Mouse (Mus musculus) liver, embryonic 13.5 days (tissue): ENCODE results near the gene Prep. TPM values are rescaled to one million over a fixed set of nuclear protein-coding genes. Genes with fewer than 3 reads are reported as not detected.

Experiments used
- ATAC-seq: fragments of 200-750 bp; cut with Nextera tagmentation; 2 replicates; pipeline ENCODE4 v1.8.0; 2017; ENCODE audit warnings: low read depth, mild to moderate bottlenecking, moderate number of reproducible peaks, moderate library complexity
- DNase-seq: peaks from one replicate; pipeline ENCODE4 v3.0.0; 2022
- H3K27ac ChIP-seq: fragments of 300-500 bp; sonication (generic); 2 replicates; pipeline ENCODE4 v1.5.1; 2015; ENCODE audit warnings: moderate library complexity, mild to moderate bottlenecking, inconsistent platforms
- H3K27me3 ChIP-seq: fragments of 300-500 bp; sonication (generic); 2 replicates; pipeline ENCODE4 v1.6.1; 2015; ENCODE audit warnings: mild to moderate bottlenecking, inconsistent platforms
- H3K36me3 ChIP-seq: fragments of 300-500 bp; sonication (generic); 2 replicates; pipeline ENCODE4 v1.6.1; 2015; ENCODE audit warnings: mild to moderate bottlenecking, inconsistent platforms
- H3K4me1 ChIP-seq: fragments of 300-500 bp; sonication (generic); replicated peaks from 2 replicates; pipeline ENCODE4 v1.6.1; 2015; ENCODE audit warnings: inconsistent platforms
- H3K4me2 ChIP-seq: fragments of 300-500 bp; sonication (generic); 2 replicates; pipeline ENCODE4 v1.6.1; 2015; ENCODE audit warnings: inconsistent platforms, mild to moderate bottlenecking, moderate library complexity
- H3K4me3 ChIP-seq: fragments of 300-500 bp; sonication (generic); replicated peaks from 2 replicates; pipeline ENCODE4 v1.5.1; 2015; ENCODE audit warnings: mild to moderate bottlenecking, inconsistent platforms
- H3K9ac ChIP-seq: fragments of 300-500 bp; sonication (generic); 2 replicates; pipeline ENCODE4 v1.6.1; 2015; ENCODE audit warnings: mild to moderate bottlenecking, inconsistent platforms
- H3K9me3 ChIP-seq: fragments of 300-500 bp; sonication (generic); replicated peaks from 2 replicates; pipeline ENCODE4 v1.6.1; 2016; ENCODE audit warnings: inconsistent platforms
- WGBS: fragments of 180-500 bp; shearing (Covaris S2); methylation state at CpG from one replicate; pipeline ENCODE4 v1.1.7; 2015; ENCODE audit not compliant: insufficient replicate concordance; 5-methylcytosine and 5-hydroxymethylcytosine counted together
- polyA plus RNA-seq: library from polyadenylated mRNA; unstranded; fragments of >200 nt; fragmentation: Nextera tagmentation; extraction: Ambion mirVana; gene quantifications from 2 replicates; pipeline ENCODE4 v1.2.1, GENCODE M21; 2015

Gene Prep
- polyA plus RNA-seq, 1 experiment from 2014 or later: 11.8 TPM

- Histone ChIP-seq H3K4me3 (no peak overlapping the region), H3K27me3 (no peaks in the 10 kb centered on the region), H3K9me3 (no peaks in the 10 kb centered on the region), H3K27ac (no peak overlapping the region), H3K4me1 (no peaks in the 10 kb centered on the region), H3K36me3 (no peaks in the 10 kb centered on the region), H3K9ac (no peak overlapping the region), H3K4me2 (no peak overlapping the region)
- no peak for DNase-seq
- no peak for ATAC-seq
- 79% methylated on average over 6 of the region's 6 CpGs for WGBS
These were observed 8.6 kb upstream of the Prep start for GRCm38 (mm10) chr10:45058361-45058760.

DNA sequence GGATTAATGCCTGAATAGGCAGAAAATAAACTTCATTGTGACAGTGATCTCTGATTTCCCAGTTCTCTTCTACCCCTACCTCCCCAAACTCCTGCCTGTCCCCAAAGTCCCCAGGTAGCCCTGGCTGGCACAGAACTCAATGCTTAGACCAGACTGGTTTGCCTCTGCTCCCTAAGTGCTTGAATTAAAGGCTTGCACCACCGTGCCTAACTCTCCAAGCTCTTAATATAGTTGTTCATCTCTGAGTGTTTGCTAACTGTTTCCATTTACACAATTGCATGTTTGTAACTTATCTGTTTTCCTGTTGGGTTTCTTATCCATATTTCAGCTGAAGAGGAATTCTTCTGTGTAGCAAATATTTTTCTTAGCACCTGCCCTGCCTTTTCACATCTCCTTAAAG lies 6.2 kb upstream of the Prep start:
- H3K9ac ChIP-seq: no peak overlapping the region
- no peak for DNase-seq
- H3K4me1 ChIP-seq: peaks cover 21% of the 10 kb centered on the region
- H3K36me3 ChIP-seq: no peaks in the 10 kb centered on the region
- H3K9me3 ChIP-seq: no peaks in the 10 kb centered on the region
- no peak for ATAC-seq
- no peak overlapping the region for H3K27ac ChIP-seq
- no peaks in the 10 kb centered on the region for H3K27me3 ChIP-seq
- 24% methylated on average over 1 of the region's 1 CpGs for WGBS
- H3K4me2 ChIP-seq: no peak overlapping the region
- H3K4me3 ChIP-seq: no peak overlapping the region

- Histone ChIP-seq H3K27ac (0 out of 2 replicates have a peak overlapping the region, but pooled peaks have one; percentile 7), H3K4me3 (peak overlapping the region; percentile 88), H3K4me2 (peak overlapping the region; percentile 94), H3K4me1 (peaks cover 73% of the 10 kb centered on the region), H3K9ac (peak overlapping the region; percentile 86), H3K36me3 (no peaks in the 10 kb centered on the region), H3K9me3 (no peaks in the 10 kb centered on the region), H3K27me3 (no peaks in the 10 kb centered on the region)
- ATAC-seq: peak; percentile 29
- WGBS: 5% methylated on average over 12 of the region's 12 CpGs
- peak; percentile 27 for DNase-seq
These were observed 672 bp upstream of the Prep start for GRCm38 (mm10) chr10:45066131-45066930.

DNA sequence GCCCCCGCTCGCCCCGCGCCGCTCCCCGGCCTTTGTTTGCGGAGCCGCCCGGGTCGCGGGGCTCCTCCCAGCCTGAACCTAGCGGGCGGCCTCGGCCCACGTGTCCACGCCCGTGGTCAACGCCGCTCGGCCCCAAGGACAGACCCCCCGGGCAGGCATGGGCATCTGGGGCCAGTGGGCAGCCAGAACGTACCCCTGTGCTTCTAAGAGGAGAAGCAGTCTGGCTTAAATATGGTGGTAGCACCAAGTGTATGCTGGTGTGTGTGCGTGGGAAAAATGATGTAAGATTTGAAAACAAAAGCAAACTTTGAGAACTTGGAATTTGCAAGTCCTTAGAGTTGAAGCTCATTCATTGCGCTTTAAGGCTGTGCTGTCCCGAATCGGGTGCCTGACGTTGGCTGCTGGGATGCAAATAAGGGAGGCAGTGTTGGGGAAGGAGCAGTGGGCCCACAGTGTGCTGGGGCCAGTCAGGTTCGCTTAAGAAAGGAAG lies 478 bp downstream of the Prep start:
- Histone ChIP-seq H3K4me1 (peaks cover 77% of the 10 kb centered on the region), H3K9me3 (no peaks in the 10 kb centered on the region), H3K36me3 (peaks cover 6% of the 10 kb centered on the region; the same call in 1 of the 2 replicates), H3K27me3 (no peaks in the 10 kb centered on the region), H3K9ac (peak overlapping the region; percentile 86), H3K4me2 (peak overlapping the region; percentile 94), H3K4me3 (peak overlapping the region; percentile 88), H3K27ac (peak overlapping the region; percentile 77)
- DNase-seq (no peak), ATAC-seq (peak; percentile 22)
- WGBS: under 1% methylated on average over 28 of the region's 28 CpGs

- no peak overlapping the region for H3K4me3 ChIP-seq
- no peaks in the 10 kb centered on the region for H3K27me3 ChIP-seq
- ATAC-seq: no peak
- 36% methylated on average over 6 of the region's 6 CpGs for WGBS
- peak; percentile 21 for DNase-seq
- no peak overlapping the region for H3K27ac ChIP-seq
- peak overlapping the region; percentile 94 for H3K4me2 ChIP-seq
- no peaks in the 10 kb centered on the region for H3K9me3 ChIP-seq
- no peak overlapping the region for H3K9ac ChIP-seq
- H3K4me1 ChIP-seq: peaks cover 70% of the 10 kb centered on the region
- peaks cover 23% of the 10 kb centered on the region for H3K36me3 ChIP-seq
These were observed 2.6 kb downstream of the Prep start for GRCm38 (mm10) chr10:45069557-45069956.

GRCm38 (mm10) chr10:45070362-45070761 lies 3.4 kb downstream of the Prep start:
- Histone ChIP-seq H3K4me2 (peak overlapping the region; percentile 44), H3K4me1 (peaks cover 64% of the 10 kb centered on the region), H3K9ac (no peak overlapping the region), H3K27me3 (no peaks in the 10 kb centered on the region), H3K4me3 (no peak overlapping the region), H3K36me3 (peaks cover 23% of the 10 kb centered on the region), H3K27ac (no peak overlapping the region), H3K9me3 (no peaks in the 10 kb centered on the region)
- DNase-seq: no peak
- 71% methylated on average over 5 of the region's 5 CpGs for WGBS
- no peak for ATAC-seq

- Histone ChIP-seq H3K27ac (no peak overlapping the region; the same call in 1 of the 2 replicates), H3K9me3 (no peaks in the 10 kb centered on the region), H3K27me3 (no peaks in the 10 kb centered on the region), H3K36me3 (peaks cover 30% of the 10 kb centered on the region), H3K9ac (0 out of 2 replicates have a peak overlapping the region, but pooled peaks have one; percentile 6), H3K4me2 (peak overlapping the region; percentile 44), H3K4me3 (no peak overlapping the region), H3K4me1 (peaks cover 59% of the 10 kb centered on the region)
- 42% methylated on average over 13 of the region's 13 CpGs for WGBS
- DNase-seq: no peak
- ATAC-seq: peak; percentile 65
These were observed 4.2 kb downstream of the Prep start for GRCm38 (mm10) chr10:45070929-45071813.

GRCm38 (mm10) chr10:45072339-45072738 lies 5.3 kb downstream of the Prep start:
- no peak overlapping the region for H3K4me3 ChIP-seq
- no peak for DNase-seq
- ATAC-seq: no peak
- H3K9me3 ChIP-seq: no peaks in the 10 kb centered on the region
- H3K9ac ChIP-seq: no peak overlapping the region
- 86% methylated on average over 4 of the region's 4 CpGs for WGBS
- H3K36me3 ChIP-seq: peaks cover 37% of the 10 kb centered on the region
- no peak overlapping the region for H3K27ac ChIP-seq
- H3K4me2 ChIP-seq: no peak overlapping the region
- H3K4me1 ChIP-seq: peaks cover 62% of the 10 kb centered on the region
- H3K27me3 ChIP-seq: no peaks in the 10 kb centered on the region

DNA sequence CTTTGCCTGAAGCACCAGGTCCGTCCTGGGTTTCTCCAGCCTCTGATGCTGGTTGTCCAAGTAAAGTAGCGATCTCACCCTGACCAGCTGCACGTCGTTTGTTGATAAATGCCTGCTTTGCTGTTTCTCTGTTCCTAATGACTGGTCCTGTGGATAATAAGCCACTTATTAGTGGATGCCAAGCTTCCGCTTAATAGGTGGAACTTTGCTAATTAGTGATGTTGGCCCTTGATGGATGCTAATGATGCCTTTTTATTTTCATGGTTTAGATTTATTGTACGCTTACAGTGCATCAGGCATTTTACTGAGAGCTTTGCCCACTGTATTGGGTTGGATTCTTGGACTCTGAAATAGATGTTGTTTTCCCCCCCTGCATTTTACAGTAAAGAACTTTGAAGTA lies 7.5 kb downstream of the Prep start:
- peaks cover 50% of the 10 kb centered on the region for H3K4me1 ChIP-seq
- no peak overlapping the region for H3K4me3 ChIP-seq
- 83% methylated on average over 6 of the region's 6 CpGs for WGBS

DNA sequence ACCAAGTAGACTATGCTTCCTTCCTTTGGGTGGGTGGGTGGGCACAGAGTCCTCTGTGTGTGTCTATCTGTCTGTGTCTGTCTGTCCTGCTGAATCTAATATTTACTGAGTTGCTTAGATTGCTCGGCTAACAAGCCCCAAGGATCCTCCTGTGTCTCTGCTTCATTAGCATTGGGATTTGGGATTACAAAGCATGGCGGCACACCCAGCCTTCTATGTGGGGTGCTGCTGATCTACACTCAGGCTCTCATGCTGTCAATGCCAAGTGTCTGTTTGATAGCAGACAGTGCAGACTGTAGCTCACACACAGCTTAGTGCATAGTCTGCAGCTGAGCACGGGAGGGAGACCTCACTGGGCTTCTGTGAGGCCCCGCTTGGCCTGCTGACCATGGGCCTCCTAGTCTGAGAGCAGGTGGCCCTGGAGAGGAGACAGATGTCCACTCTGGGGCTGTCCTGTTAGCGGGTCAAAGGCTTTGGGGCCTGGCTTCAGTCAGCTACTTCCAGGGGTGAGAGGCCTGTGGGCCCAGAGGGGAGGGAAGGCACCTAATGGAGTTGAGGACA lies 8.6 kb downstream of the Prep start:
- Histone ChIP-seq H3K4me2 (no peak overlapping the region), H3K27me3 (no peaks in the 10 kb centered on the region)

More for the DNA sequence above, 7.5 kb downstream of the Prep start:
- Histone ChIP-seq H3K27ac (no peak overlapping the region), H3K27me3 (no peaks in the 10 kb centered on the region), H3K9ac (no peak overlapping the region), H3K36me3 (peaks cover 37% of the 10 kb centered on the region), H3K4me2 (no peak overlapping the region), H3K9me3 (no peaks in the 10 kb centered on the region)
- ATAC-seq (no peak), DNase-seq (no peak)

DNA sequence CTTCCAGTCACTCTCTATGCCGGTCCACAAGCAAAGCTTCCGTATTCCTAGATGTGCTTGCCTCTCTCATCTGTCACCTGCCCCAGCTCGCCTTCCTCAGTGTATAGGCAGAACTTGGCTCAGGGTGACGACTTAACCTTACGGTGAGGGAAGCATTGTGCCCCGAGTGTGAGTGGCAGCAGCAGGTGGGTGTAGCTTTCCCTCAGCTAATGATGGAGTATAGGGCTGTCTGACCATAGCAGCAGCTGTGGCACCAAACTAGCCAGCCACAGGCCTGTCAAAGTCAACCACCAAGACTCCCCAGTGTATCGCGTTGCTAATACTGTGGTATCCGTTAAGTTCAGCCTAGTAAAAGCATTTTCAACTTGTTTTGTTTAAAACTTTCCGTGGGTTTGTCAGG lies 9.6 kb downstream of the Prep start:
- ATAC-seq: no peak
- Histone ChIP-seq H3K36me3 (peaks cover 37% of the 10 kb centered on the region), H3K4me3 (no peak overlapping the region), H3K9ac (no peak overlapping the region), H3K9me3 (no peaks in the 10 kb centered on the region), H3K4me1 (peaks cover 42% of the 10 kb centered on the region), H3K27ac (no peak overlapping the region), H3K27me3 (no peaks in the 10 kb centered on the region), H3K4me2 (no peak overlapping the region)
- DNase-seq: no peak
- WGBS: 78% methylated on average over 10 of the region's 10 CpGs

More for the DNA sequence above, 8.6 kb downstream of the Prep start:
- 69% methylated on average over 5 of the region's 5 CpGs for WGBS
- H3K36me3 ChIP-seq: peaks cover 37% of the 10 kb centered on the region
- no peak overlapping the region for H3K4me3 ChIP-seq
- H3K4me1 ChIP-seq: peaks cover 48% of the 10 kb centered on the region
- no peak for DNase-seq
- H3K9me3 ChIP-seq: no peaks in the 10 kb centered on the region
- H3K27ac ChIP-seq: no peak overlapping the region
- no peak for ATAC-seq
- H3K9ac ChIP-seq: no peak overlapping the region
